Mouse (Mus musculus): Measurements from ENCODE around the gene Wdr31.
"Not testable (repeated sequence)": the region's sequence is repeated elsewhere in the genome, so short reads cannot be mapped to it uniquely, and the experiment has no call there.

- TF ChIP-seq POLR2A (IDR thresholded peaks at IDR 0.05; ENCODE audit: borderline replicate concordance, low read depth, low read length), result not testable (repeated sequence)
- TF ChIP-seq CTCF (IDR thresholded peaks at IDR 0.05; ENCODE audit: low read depth, low read length), result peak; percentile 49; the same call in 1 of the 2 replicates
These were observed 8.9 kb upstream of the Wdr31 start for GRCm38 (mm10) chr4:62479593-62479936.

All from bone marrow macrophage, adult 2 months (primary cell).